Mouse (Mus musculus) duodenum, adult 2 months (tissue): ENCODE results near the gene Zfp691. TPM values are rescaled to one million over a fixed set of nuclear protein-coding genes. Genes with fewer than 3 reads are reported as not detected.

Experiments used
- polyA plus RNA-seq: library from polyadenylated mRNA; depleted of rRNA; stranded (reverse); fragments of >200 nt; gene quantifications from 2 replicates; pipeline ENCODE4 v1.2.3, GENCODE M21; 2012; ENCODE audit warnings: low replicate concordance; rRNA removed

Zfp691 gene
- polyA plus RNA-seq, result 5.6 and 7.2 TPM in 2 replicates

DNA sequence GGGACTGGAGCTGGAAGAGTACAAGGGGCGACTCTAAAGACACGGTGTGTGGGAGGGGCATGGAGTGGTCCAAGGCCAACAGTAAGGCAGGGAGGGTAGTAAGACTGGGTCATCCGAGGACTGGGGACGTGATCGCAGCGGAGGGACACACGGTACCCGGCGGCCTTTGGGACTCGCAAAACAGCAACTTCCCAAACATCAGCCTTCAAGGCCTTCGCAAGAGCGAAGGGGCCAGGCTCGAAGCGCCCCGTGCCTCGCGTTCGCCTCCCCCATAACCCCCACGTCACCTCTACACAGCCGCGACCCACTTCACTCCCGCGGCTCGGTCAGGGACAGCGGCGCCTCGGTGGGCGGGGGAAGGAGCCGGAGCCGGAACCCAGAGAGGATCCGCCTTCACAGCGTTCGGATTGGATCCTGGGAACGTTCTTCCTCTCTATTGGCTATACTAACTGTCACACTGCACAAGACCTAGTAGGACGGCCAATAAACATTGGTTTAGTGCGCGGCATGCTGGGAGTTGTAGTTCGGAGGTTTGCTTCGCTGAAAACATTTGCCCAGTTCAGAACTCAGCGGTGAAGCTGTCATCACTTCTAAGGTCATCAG lies at the start of gene Zfp691:
Gene Zfp691 (minus strand): TSS at position 345 of the 603 bp plus-strand sequence.

DNA sequence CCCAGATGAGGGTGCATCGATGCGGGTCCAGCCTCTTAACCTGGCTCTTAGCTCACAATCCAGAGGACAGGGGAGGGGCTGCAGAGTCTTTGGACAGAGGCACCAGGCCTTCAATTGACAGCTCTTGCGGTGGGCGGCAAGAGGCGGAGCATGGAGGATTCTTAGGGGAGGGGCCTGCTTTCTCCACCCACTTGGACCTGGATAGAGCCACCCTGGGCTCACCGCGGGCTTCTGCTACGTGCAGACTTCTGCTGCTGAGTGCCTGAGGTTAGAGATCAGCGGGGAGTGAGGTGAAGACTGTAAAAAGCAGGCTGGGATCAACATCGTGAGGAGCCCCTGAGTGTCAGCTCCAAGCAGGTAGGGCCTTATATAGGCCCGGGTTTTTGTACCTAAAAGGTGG lies 44.2 kb upstream of the Zfp691 start, which contains the start of gene Tmem269:
Gene Tmem269 (minus strand): TSS at position 49 of the 400 bp plus-strand sequence.

DNA sequence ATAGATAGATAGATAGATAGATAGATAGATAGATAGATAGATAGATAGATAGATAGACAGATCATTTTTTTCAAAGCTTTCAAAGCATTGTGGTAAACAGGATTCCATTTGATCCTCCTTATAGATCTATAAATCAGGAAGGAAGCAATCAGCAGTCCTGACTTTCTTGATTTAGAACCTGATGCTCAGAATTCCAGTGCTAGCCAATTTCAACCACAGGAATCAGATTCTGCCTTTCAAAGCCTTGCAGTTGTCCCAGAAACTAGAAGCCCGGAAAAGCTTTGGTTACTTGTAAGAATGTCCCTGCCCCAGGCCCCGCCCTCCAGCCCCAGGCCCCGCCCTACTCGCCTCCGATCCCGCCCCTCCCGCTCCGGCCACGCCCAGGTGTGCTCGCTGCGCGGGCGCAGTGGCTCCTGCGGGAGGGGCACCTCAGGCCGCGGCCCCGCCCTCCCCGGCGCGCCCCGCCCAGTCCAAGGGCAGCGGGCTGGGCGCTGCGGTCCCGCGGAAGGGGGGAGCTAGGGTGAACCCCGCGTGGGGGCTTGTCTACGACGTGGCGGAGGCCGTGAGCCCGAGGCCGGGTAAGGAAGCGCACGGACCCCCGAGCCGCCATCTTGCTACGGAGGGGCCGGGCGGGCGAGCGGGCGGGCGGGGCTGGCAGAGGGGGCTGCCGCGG lies 21.1 kb upstream of the Zfp691 start, which contains the start of gene Svbp:
Gene Svbp (plus strand): TSS at position 398 of the 673 bp plus-strand sequence.

DNA sequence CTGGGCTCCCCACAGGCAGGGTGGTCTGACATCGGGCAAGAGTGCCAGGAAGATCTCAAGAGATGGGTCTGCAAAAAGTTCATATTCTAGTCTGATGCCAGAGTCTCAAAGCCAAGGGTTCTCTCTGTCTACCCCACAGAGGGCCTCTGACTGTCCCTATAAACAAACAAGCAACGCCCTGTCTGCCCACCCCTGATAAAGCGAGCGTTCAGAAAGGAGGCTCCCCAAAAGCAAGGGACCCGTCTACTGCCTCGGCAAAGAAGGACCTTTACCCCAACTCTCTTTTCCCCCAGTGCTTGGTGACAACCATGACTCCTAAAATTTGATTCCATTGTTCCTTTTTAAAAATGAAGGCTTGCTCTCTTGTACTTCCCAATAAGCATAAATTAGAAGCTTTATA lies 15.9 kb upstream of the Zfp691 start, which contains the start of gene Ermap:
Gene Ermap (minus strand): TSS at position 148 of the 400 bp plus-strand sequence.

Other genes starting within 250 kb of the Zfp691 start
- gene Olfr1328, start 235.6 kb downstream of the Zfp691 start, polyA plus RNA-seq, result not detected in 2 replicates
- gene Lao1, start 212.6 kb downstream of the Zfp691 start, polyA plus RNA-seq, result not detected in 2 replicates
- 13.3 and 26.0 TPM in 2 replicates for gene Slc2a1, start 65.5 kb downstream of the Zfp691 start, polyA plus RNA-seq
- 0.02 and 0.12 TPM in 2 replicates for gene Ermap, start 15.8 kb upstream of the Zfp691 start, polyA plus RNA-seq
- 20.5 and 21.5 TPM in 2 replicates for gene Svbp, start 21.1 kb upstream of the Zfp691 start, polyA plus RNA-seq
- not detected in 2 replicates for gene Tmem269, start 44.0 kb upstream of the Zfp691 start, polyA plus RNA-seq
- gene AU022252, start 58.5 kb upstream of the Zfp691 start, polyA plus RNA-seq, result 1.1 and 1.8 TPM in 2 replicates
- gene P3h1, start 58.7 kb upstream of the Zfp691 start, polyA plus RNA-seq, result 5.7 and 8.0 TPM in 2 replicates
- gene Cldn19, start 81.2 kb upstream of the Zfp691 start, polyA plus RNA-seq, result not detected in 2 replicates
- 178 and 223 TPM in 2 replicates for gene Ybx1, start 120.4 kb upstream of the Zfp691 start, polyA plus RNA-seq
- gene Ppih, start 146.4 kb upstream of the Zfp691 start, polyA plus RNA-seq, result 2.6 and 4.2 TPM in 2 replicates
- 0.14 TPM in 1 of 2 replicates, not detected in the other for gene Ccdc30, start 241.3 kb upstream of the Zfp691 start, polyA plus RNA-seq
- gene Ppcs, start 248.2 kb upstream of the Zfp691 start, polyA plus RNA-seq, result 26.5 and 33.8 TPM in 2 replicates
- gene Zmynd12, start 248.6 kb upstream of the Zfp691 start, polyA plus RNA-seq, result 0.18 and 0.74 TPM in 2 replicates